Mouse (Mus musculus): ENCODE measurements at regions not wholly inside any gene's neighbourhood (a gene's known extent, or its start where the extent isn't known, plus 50 kb on each side); places are given as distances from the start of the nearest gene placed in this dataset.
"Not testable (repeated sequence)": the region's sequence is repeated elsewhere in the genome, so short reads cannot be mapped to it uniquely, and the experiment has no call there.

- no peak for DNase-seq (ENCODE audit: low read depth, low spot score)
These were observed 333.3 kb upstream of the Cwc22 start for GRCm38 (mm10) chr2:78279382-78280056.

GRCm38 (mm10) chr2:78278630-78279029, 332.5 kb upstream of the Cwc22 start:
- no peak for DNase-seq (ENCODE audit: low read depth, low spot score)

- DNase-seq (ENCODE audit: low read depth, low spot score), result no peak
These were observed 331.5 kb upstream of the Cwc22 start for GRCm38 (mm10) chr2:78277699-78278098.

- DNase-seq (ENCODE audit: low read depth, low spot score), result no peak
These were observed 327.9 kb upstream of the Cwc22 start for GRCm38 (mm10) chr2:78274122-78274521.

GRCm38 (mm10) chr2:78268705-78269104, 322.5 kb upstream of the Cwc22 start:
- DNase-seq (ENCODE audit: low read depth, low spot score), result no peak

- no peak for DNase-seq (ENCODE audit: low read depth, low spot score)
These were observed 321.6 kb upstream of the Cwc22 start for GRCm38 (mm10) chr2:78267527-78268375.

DNA sequence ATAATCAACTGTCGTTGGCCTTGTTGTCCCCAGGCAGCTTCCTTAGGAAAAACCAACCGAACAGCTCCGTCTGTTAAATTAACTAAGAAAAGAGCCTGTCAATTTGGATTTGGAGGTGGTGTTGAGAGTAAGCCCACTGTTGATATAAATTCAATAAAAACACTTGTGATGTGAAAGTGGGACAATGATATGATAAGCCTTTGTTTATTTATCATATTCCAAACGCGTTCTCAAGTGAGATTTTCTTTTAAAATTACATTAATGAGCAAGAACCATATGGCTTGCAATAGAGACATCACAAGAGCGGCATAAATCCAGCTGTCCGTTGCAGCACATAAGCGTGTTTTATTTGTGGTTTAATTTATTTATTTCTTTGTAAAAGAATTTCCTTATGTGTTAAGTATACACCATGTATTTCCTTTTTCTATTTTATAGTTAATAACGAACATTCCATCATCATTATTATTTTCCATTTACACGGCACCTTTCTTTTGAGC, 307.5 kb upstream of the Cwc22 start:
- DNase-seq (ENCODE audit: low read depth, low spot score), result no peak

GRCm38 (mm10) chr2:78246354-78246753, 300.2 kb upstream of the Cwc22 start:
- DNase-seq (ENCODE audit: low read depth, low spot score), result no peak

DNA sequence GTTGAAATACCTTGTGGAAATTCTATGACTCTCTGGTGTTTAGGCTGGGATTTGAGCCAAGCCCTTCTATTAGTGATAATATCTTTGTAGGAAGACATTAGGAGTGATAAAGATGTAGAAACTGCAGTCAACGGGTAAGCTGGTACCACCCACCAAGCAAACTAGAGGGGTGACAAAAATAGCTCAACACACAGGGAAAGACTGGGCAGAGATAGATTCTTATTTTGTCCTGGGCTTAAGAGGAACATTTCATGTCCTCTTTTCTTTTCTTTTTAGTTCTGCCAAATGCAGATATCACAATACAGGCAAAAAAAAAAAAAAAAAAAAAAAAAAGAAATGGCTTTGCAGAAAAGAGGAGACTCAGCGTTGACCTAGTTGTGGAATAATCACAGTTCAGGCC, 294.1 kb upstream of the Cwc22 start:
- DNase-seq (ENCODE audit: low read depth, low spot score), result no peak

GRCm38 (mm10) chr2:78225383-78226100, 279.4 kb upstream of the Cwc22 start:
- DNase-seq (ENCODE audit: low read depth, low spot score), result not testable (repeated sequence)

- no peak for DNase-seq (ENCODE audit: low read depth, low spot score)
These were observed 268.3 kb upstream of the Cwc22 start for GRCm38 (mm10) chr2:78214469-78214868.

DNA sequence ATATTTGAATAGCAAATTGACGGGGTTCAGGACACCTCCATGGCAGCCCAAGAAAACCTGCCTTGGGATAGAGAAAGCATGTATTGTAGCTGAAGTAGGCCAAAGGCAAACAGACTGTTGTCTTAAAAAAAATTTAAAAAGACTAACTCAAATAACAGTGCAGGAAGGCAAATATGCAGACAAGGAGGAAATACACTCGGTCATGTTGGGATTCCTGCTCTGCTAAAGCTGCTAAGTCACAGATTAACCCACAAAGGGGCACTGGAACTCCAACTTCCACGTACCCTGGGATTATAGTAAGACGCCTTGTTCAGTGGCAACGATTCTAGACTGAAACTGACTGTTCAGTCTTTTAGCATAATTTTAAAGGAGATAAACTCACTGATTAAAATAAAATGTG, 258.9 kb upstream of the Cwc22 start:
- no peak for DNase-seq (ENCODE audit: low read depth, low spot score)

GRCm38 (mm10) chr2:78196006-78196405, 249.8 kb upstream of the Cwc22 start:
- DNase-seq (ENCODE audit: low read depth, low spot score), result no peak

- DNase-seq (ENCODE audit: low read depth, low spot score), result peak; percentile 24
These were observed 243.4 kb upstream of the Cwc22 start for GRCm38 (mm10) chr2:78189620-78190019.

- DNase-seq (ENCODE audit: low read depth, low spot score), result no peak
These were observed 238.8 kb upstream of the Cwc22 start for GRCm38 (mm10) chr2:78184950-78185349.

- no peak for DNase-seq (ENCODE audit: low read depth, low spot score)
These were observed 227.6 kb upstream of the Cwc22 start for GRCm38 (mm10) chr2:78173784-78174183.

DNA sequence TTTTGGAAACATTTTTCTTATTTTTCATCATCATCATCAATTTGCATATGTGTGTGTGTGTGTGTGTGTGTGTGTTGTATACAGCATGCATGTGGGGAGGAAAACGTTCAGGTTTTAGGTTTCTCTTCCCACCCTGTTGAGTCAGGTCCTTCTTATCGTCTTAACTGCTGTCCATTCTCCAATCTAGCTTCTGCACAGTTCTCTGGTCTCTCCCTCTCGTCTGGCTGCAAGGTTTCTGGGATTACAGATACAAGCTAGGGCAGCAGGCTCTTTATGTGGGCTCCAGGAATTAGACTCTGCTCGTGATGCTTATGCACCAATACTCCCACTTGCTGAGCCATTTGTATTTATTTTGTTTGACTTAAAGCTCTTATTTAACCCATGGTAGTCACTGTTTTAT, 226.6 kb upstream of the Cwc22 start:
- DNase-seq (ENCODE audit: low read depth, low spot score), result no peak

GRCm38 (mm10) chr2:78170162-78170747, 224.1 kb upstream of the Cwc22 start:
- no peak for DNase-seq (ENCODE audit: low read depth, low spot score)

- DNase-seq (ENCODE audit: low read depth, low spot score), result no peak
These were observed 219.3 kb upstream of the Cwc22 start for GRCm38 (mm10) chr2:78165429-78165828.

DNA sequence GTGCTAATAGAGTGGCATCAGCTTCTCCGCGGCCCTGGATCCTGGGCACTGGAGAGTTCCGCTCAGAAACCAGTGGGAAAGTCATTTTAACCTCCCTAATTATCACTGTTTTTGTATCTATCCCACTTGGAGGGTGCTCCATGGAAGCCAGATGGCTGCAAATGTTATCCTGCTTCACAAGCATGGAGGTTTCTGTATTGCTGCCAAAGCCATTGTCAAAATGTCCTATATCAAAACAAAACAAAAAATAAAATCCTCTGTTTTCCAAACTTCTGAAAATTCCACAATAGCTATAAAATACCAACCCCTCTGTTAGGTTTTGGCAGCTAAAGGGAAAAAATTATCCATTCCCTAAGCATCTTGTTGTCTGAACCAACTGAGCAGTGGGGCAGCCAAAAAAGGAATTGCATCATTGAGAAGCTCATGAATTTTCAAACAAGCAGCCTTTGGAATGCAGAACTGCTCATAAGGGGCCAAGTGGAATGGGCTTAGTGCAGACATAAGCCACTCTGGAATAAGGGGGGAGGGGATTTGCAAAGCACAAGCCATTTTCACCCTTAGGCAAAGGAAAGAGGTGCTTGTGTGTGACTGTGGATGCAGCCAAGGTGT, 213.8 kb upstream of the Cwc22 start:
- DNase-seq (ENCODE audit: low read depth, low spot score), result no peak

GRCm38 (mm10) chr2:78110335-78110734, 164.2 kb upstream of the Cwc22 start:
- DNase-seq (ENCODE audit: low read depth, low spot score), result no peak
